Mouse (Mus musculus) erythroblast, embryonic 14.5 days (primary cell): ENCODE results near the gene Dnajb1.

Source experiments
- GATA1 ChIP-seq: IDR thresholded peaks from 2 replicates; pipeline ENCODE4 v1.6.1; 2012; ENCODE audit warnings: low read length, inconsistent platforms, mixed read lengths
- TAL1 ChIP-seq: IDR thresholded peaks from 3 replicates; pipeline ENCODE4 v1.6.1; 2012; ENCODE audit warnings: low read length, inconsistent platforms, mixed read lengths

- TF ChIP-seq TAL1 (no peak), GATA1 (no peak)
Measured at GRCm38 (mm10) chr8:83567668-83568067, 40.3 kb upstream of the Dnajb1 start.
